Mouse (Mus musculus) kidney, adult 2 months (tissue): ENCODE measurements around the gene Thra.

ENCODE experiments used
- CTCF ChIP-seq: fragments of 200-500 bp; conservative IDR thresholded peaks from 2 replicates; pipeline ENCODE4 v1.5.1; 2011; ENCODE audit warnings: low read depth, mild to moderate bottlenecking, control low read depth, low read length, moderate library complexity, mixed read lengths; ENCODE audit not compliant: insufficient read depth, insufficient read length
- POLR2A ChIP-seq: fragments of 200-500 bp; IDR thresholded peaks from one replicate; pipeline ENCODE4 v1.6.1; 2011; ENCODE audit warnings: low read depth, low read length, control low read depth

DNA sequence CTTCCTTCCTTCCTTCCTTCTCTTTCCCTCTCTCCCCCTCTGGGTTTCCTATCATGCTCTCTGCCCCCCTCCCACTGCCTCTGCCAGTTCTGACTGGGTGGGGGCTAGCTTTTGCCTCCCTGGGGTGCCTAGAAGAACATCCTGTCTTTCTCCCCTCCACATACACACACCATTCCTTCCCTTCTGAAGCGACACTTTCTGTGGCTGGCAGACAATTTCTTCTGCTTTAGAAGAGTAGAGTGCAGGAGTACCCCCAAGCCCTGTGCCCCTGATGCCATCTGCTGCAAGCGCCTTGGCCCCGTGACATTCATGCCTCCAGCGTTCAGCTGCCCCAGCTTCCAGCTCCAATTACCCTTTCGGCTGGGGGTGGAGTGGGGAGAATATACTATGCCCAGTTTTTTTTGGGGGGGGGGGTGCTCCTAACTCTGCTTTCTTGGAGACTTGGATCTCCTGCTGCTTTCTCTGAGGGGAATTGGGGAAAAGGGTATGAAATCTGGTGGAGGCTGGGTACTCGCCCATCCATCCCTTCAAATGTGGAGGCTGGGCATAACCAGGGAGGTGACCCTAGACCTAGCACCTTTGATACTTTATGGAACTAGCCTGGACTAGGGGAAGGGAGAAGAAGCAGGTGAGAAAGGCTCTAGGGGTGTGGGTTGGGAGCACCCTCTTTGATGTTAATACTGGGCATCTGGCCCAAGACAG lies 7.5 kb downstream of the Thra start:
- TF ChIP-seq CTCF (no peak), POLR2A (no peak)
